Mouse (Mus musculus) inflammation-experienced regulatory T-cells, adult 6 months (primary cell): ENCODE measurements around the gene Frat2. TPM values are rescaled to one million over a fixed set of nuclear protein-coding genes. Genes with fewer than 3 reads are reported as not detected.

ENCODE experiments used
- ATAC-seq: one replicate; pipeline ENCODE4 v1.8.0; 2017
- polyA plus RNA-seq, 3 experiments: library from polyadenylated mRNA; unstranded; fragments of 100-300 nt; shearing (Covaris generic); gene quantifications; one replicate each; pipeline ENCODE4 v1.2.1; 2017

Gene Frat2
- polyA plus RNA-seq, 3 experiments from 2014 or later, result 0.33 to 1.5 (median 1.3) TPM

GRCm38 (mm10) chr19:41844345-41844744, 3.6 kb downstream of the Frat2 start:
- no peak for ATAC-seq

GRCm38 (mm10) chr19:41842706-41843105, 5.2 kb downstream of the Frat2 start:
- no peak for ATAC-seq

GRCm38 (mm10) chr19:41842196-41842595, 5.7 kb downstream of the Frat2 start:
- ATAC-seq, result no peak

GRCm38 (mm10) chr19:41841105-41841750, 6.7 kb downstream of the Frat2 start:
- no peak for ATAC-seq

- ATAC-seq, result no peak
Measured at GRCm38 (mm10) chr19:41839685-41840084, 8.2 kb downstream of the Frat2 start.

- ATAC-seq, result no peak
Measured at GRCm38 (mm10) chr19:41838808-41839207, 9.1 kb downstream of the Frat2 start.

- no peak for ATAC-seq
Measured at GRCm38 (mm10) chr19:41837917-41838261, 10.0 kb downstream of the Frat2 start.

- ATAC-seq, result no peak
Measured at GRCm38 (mm10) chr19:41837194-41837916, 10.6 kb downstream of the Frat2 start.

GRCm38 (mm10) chr19:41836719-41837118, 11.2 kb downstream of the Frat2 start:
- no peak for ATAC-seq

- no peak for ATAC-seq
Measured at GRCm38 (mm10) chr19:41835816-41836215, 12.1 kb downstream of the Frat2 start.

- ATAC-seq, result no peak
Measured at GRCm38 (mm10) chr19:41835407-41835806, 12.5 kb downstream of the Frat2 start.

- no peak for ATAC-seq
Measured at GRCm38 (mm10) chr19:41832501-41833201, 15.3 kb downstream of the Frat2 start.

- ATAC-seq, result no peak
Measured at GRCm38 (mm10) chr19:41831718-41832391, 16.1 kb downstream of the Frat2 start.

GRCm38 (mm10) chr19:41831101-41831570, 16.8 kb downstream of the Frat2 start:
- ATAC-seq, result no peak

GRCm38 (mm10) chr19:41830106-41831031, 17.6 kb downstream of the Frat2 start:
- peak; percentile 60 for ATAC-seq

- peak; percentile 89 for ATAC-seq
Measured at GRCm38 (mm10) chr19:41829381-41830105, 18.4 kb downstream of the Frat2 start, which contains the start of gene Frat1. Gene Frat1 (plus strand): TSS chr19:41829970.

- no peak for ATAC-seq
Measured at GRCm38 (mm10) chr19:41828941-41829340, 19.0 kb downstream of the Frat2 start.

- no peak for ATAC-seq
Measured at GRCm38 (mm10) chr19:41826529-41826928, 21.4 kb downstream of the Frat2 start.

GRCm38 (mm10) chr19:41824950-41825349, 23.0 kb downstream of the Frat2 start:
- ATAC-seq, result no peak

GRCm38 (mm10) chr19:41822589-41822988, 25.3 kb downstream of the Frat2 start:
- no peak for ATAC-seq

GRCm38 (mm10) chr19:41821436-41821835, 26.5 kb downstream of the Frat2 start:
- no peak for ATAC-seq
